Mouse (Mus musculus): ENCODE results near the gene Ppt2. TPM values are rescaled to one million over a fixed set of nuclear protein-coding genes. Genes with fewer than 3 reads are reported as not detected.

Ppt2 gene
- total RNA-seq, 2 experiments from 2014 or later, result 56.9 to 71.5 TPM

Other genes starting within 250 kb of the Ppt2 start
- 1 to 10 TPM; 2.4 to 3.7 TPM for gene BC051142, start 229.7 kb downstream of the Ppt2 start, total RNA-seq (2021)
- gene Btnl4, start 151.2 kb downstream of the Ppt2 start, total RNA-seq (2021), result not detected
- not detected for gene Btnl6, start 111.2 kb downstream of the Ppt2 start, total RNA-seq (2021)
- gene Notch4, start 64.2 kb downstream of the Ppt2 start, total RNA-seq (2021), result 10 to 100 TPM; 26.2 to 31.5 TPM
- 1 to 10 TPM; 4.8 to 7.3 TPM for gene Gpsm3, start 38.7 kb downstream of the Ppt2 start, total RNA-seq (2021)
- 10 to 100 TPM; 32.4 to 40.9 TPM for gene Pbx2, start 37.2 kb downstream of the Ppt2 start, total RNA-seq (2021)
- gene Ager, start 30.6 kb downstream of the Ppt2 start, total RNA-seq (2021), result under 1 TPM; 0.73 to 0.86 TPM
- gene Rnf5, start 24.8 kb downstream of the Ppt2 start, total RNA-seq (2021), result 10 to 100 TPM; 71.8 to 86.7 TPM
- 100 to 1,000 TPM; 106 to 112 TPM for gene Agpat1, start 24.2 kb downstream of the Ppt2 start, total RNA-seq (2021)
- 1 to 10 TPM; 1.9 to 3.9 TPM for gene Egfl8, start 12.5 kb downstream of the Ppt2 start, total RNA-seq (2021)
- 10 to 100 TPM; 10.4 to 17.9 TPM for gene Prrt1, start 1.0 kb upstream of the Ppt2 start, total RNA-seq (2021)
- 10 to 100 TPM; 12.8 to 17.5 TPM for gene Fkbpl, start 16.3 kb upstream of the Ppt2 start, total RNA-seq (2021)
- 10 to 100 TPM; 46.5 to 48.6 TPM for gene Atf6b, start 18.6 kb upstream of the Ppt2 start, total RNA-seq (2021)
- 10 to 100 TPM; 19.8 to 25.2 TPM for gene Tnxb, start 42.0 kb upstream of the Ppt2 start, total RNA-seq (2021)
- gene C4b, start 115.4 kb upstream of the Ppt2 start, total RNA-seq (2021), result 100 to 1,000 TPM in 1 of 2 experiments, 10 to 100 TPM in 1; 99.1 to 174 TPM
- gene Cyp21a1, start 176.1 kb upstream of the Ppt2 start, total RNA-seq (2021), result over 10,000 TPM in 1 of 2 experiments, 1,000 to 10,000 TPM in 1; 3,976 to 16,190 TPM
- gene Stk19, start 208.4 kb upstream of the Ppt2 start, total RNA-seq (2021), result 10 to 100 TPM; 54.2 to 62.5 TPM
- gene Dxo, start 208.5 kb upstream of the Ppt2 start, total RNA-seq (2021), result 10 to 100 TPM; 75.5 to 82.1 TPM
- gene Skiv2l, start 221.7 kb upstream of the Ppt2 start, total RNA-seq (2021), result 10 to 100 TPM; 60.8 to 65.9 TPM
- 10 to 100 TPM; 46.1 to 54.5 TPM for gene Nelfe, start 221.9 kb upstream of the Ppt2 start, total RNA-seq (2021)
- 10 to 100 TPM; 14.6 to 38.9 TPM for gene Cfb, start 234.0 kb upstream of the Ppt2 start, total RNA-seq (2021)

All from adrenal gland, adult 18-20 months (tissue).